Mouse (Mus musculus) lung, postnatal 4 days (tissue): ENCODE measurements at regions not wholly inside any gene's neighbourhood (a gene's known extent, or its start where the extent isn't known, plus 50 kb on each side); places are given as distances from the start of the nearest gene placed in this dataset.

Experiments
- DNase-seq, 2 experiments: peaks; one replicate each; pipeline ENCODE4 v3.0.0; 2021

GRCm38 (mm10) chr3:66738201-66739062, 242.8 kb upstream of the Rsrc1 start:
- DNase-seq = no peak

GRCm38 (mm10) chr3:66739356-66740014, 241.7 kb upstream of the Rsrc1 start:
- DNase-seq = no peak

- DNase-seq = no peak
These were observed 236.9 kb upstream of the Rsrc1 start for GRCm38 (mm10) chr3:66744133-66744913.

GRCm38 (mm10) chr3:66746373-66747072, 234.7 kb upstream of the Rsrc1 start:
- DNase-seq = no peak

- no peak for DNase-seq
These were observed 234.0 kb upstream of the Rsrc1 start for GRCm38 (mm10) chr3:66747073-66747710.

- no peak for DNase-seq
These were observed 223.0 kb upstream of the Rsrc1 start for GRCm38 (mm10) chr3:66758141-66758540.

- DNase-seq = no peak
These were observed 221.3 kb upstream of the Rsrc1 start for GRCm38 (mm10) chr3:66759841-66760240.

GRCm38 (mm10) chr3:66762446-66762845, 218.7 kb upstream of the Rsrc1 start:
- DNase-seq = no peak

- no peak for DNase-seq
These were observed 183.7 kb upstream of the Rsrc1 start for GRCm38 (mm10) chr3:66797351-66798010.

- DNase-seq = no peak
These were observed 182.9 kb upstream of the Rsrc1 start for GRCm38 (mm10) chr3:66798292-66798691.

- DNase-seq = no peak
These were observed 178.7 kb upstream of the Rsrc1 start for GRCm38 (mm10) chr3:66802538-66802937.

GRCm38 (mm10) chr3:66806176-66806575, 175.0 kb upstream of the Rsrc1 start:
- no peak for DNase-seq

- no peak for DNase-seq
These were observed 168.3 kb upstream of the Rsrc1 start for GRCm38 (mm10) chr3:66812686-66813445.

GRCm38 (mm10) chr3:66825761-66826160, 155.4 kb upstream of the Rsrc1 start:
- no peak for DNase-seq
